Mouse (Mus musculus): ENCODE measurements at regions not wholly inside any gene's neighbourhood (a gene's known extent, or its start where the extent isn't known, plus 50 kb on each side); places are given as distances from the start of the nearest gene placed in this dataset.
A peak's percentile ranks its signal among the peaks of the same experiment; 100 is the strongest.

DNA sequence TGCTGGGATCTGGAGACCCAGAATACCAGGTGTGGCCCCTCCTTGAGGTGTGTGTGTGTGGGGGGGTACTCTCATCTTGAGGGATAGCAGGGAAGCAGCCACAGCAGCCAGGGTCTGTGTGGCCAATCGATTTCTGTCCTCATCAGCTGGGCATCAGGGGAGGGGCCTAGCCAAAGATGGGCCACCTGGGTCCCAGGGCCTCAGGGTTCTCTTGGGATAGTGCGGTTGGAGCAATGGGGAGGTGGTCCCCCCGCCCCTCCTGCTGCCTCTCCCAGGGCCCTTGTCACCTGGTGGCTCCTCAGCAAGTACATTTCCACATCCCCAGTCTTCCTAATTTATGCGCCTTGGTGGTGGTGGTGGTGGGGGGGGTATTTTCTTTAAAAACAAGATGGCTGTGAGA is 55.4 kb downstream of the Uncx start:
- no peak for DNase-seq (ENCODE audit: low read depth, low spot score)

DNA sequence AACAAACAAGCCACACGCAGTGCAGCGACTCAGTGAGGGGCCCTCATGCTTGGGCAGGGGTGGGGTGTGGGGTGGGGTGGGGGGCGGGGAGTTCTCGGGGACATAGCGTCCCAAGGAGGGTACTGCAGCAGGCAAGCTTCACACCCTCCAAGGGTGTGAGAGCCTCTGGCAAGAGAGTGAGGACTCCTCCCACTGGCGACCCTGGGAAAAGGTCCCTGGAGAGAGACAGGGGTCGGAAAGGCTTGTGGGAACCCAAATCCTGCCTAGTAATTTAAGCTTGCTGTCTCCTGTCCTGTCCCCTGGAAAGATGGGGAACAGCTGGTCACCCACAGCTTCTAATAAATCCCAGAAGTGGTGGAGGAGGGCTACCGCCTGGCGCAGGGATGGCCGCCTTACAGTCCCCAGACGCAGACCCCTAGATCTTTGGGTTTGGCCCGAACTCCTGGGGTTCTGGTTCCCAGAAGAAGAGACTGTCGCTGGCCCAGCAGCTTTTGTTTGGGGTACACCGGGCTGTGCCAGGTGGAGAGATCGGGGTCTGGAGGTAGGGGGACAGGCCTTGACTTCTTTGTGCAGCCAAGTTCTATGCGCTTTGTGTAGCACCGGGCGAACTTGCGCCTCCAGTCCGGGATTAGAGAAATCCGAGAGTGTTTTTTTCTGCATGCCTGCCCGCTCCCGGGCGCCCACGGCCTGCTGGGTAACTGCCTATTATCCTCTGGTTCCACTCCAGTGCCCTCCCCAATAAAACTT is 56.1 kb downstream of the Uncx start:
- no peak for DNase-seq (ENCODE audit: low read depth, low spot score)

DNA sequence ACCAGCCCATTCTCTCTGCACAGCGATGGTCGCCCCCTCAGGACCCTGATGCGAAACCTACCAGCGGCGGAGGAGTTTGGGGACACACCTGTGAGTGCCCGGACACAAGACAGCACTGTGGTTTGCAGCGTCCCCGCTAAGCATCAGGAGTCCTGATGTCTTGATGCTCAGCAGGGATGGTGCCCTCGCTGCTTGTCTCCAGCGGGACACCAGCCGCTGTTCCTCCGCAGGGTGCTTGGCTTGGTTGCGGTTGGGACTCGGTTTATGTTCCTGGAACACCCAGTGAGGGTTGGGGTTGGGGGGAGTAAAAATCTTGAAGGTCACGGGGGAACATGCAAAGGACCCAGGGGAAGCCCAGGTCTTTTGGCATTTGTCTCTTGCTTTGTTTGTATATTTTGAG is 56.9 kb downstream of the Uncx start:
- DNase-seq (ENCODE audit: low read depth, low spot score), result no peak

DNA sequence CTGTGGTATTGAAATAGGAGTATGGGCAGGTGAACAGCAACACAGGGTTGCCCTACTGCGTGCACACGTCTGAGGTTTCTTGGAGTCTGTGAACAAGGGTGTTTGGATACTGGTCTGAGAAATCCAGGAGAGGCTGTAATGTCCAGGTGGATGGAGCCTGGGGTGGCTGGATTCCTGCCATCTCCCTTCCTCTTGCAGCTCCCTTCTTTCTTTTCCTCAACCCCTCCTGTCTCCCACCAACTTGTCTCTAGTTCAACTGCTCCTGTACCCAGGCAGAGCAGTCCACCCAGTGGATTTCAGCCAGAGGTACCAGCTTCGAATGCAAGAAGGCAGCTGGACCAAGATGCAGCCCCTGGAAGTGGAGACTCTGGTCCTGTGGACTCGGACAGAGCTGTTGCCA is 59.6 kb downstream of the Uncx start:
- peak; percentile 18 for DNase-seq (ENCODE audit: low read depth, low spot score)

DNA sequence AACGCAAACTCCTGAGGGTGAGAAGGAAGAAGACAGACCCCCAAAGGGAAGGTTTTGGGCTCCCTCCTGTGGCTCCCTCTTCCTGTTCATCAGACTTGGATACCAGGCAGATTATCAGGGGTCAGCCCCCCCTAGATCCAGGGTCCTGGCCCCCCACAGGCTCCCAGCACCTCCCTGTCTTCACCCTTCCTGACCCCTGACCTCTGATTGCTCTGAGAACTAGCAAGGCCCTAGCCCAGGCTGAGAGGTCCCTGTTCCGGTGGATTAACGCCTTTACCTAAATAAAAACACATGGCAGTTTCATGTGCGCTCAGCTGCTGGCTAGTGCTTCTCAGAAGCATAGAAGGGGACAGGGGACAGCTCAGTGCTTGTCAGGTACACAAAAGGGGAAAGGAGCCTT is 60.2 kb downstream of the Uncx start:
- DNase-seq (ENCODE audit: low read depth, low spot score), result no peak

DNA sequence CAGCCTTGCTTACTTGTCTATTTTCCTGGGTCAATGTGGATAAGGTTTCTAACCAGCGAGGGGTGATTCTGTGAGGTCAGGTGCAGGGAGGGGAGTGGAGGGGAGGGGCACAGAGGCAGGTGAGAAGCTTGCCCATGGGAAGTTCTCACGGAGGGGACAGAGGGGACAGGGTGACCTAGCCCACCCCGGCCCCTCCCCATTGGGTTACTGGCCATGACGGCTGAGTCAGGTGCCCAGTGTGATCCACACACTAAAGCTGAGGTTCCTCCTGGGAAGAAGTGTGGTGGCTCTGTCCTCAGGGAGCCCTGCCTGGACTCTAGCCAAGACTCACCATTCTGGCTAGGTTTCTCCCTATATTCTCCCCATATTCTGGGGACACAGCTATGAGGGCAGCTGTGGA is 61.0 kb downstream of the Uncx start:
- DNase-seq (ENCODE audit: low read depth, low spot score), result no peak

DNA sequence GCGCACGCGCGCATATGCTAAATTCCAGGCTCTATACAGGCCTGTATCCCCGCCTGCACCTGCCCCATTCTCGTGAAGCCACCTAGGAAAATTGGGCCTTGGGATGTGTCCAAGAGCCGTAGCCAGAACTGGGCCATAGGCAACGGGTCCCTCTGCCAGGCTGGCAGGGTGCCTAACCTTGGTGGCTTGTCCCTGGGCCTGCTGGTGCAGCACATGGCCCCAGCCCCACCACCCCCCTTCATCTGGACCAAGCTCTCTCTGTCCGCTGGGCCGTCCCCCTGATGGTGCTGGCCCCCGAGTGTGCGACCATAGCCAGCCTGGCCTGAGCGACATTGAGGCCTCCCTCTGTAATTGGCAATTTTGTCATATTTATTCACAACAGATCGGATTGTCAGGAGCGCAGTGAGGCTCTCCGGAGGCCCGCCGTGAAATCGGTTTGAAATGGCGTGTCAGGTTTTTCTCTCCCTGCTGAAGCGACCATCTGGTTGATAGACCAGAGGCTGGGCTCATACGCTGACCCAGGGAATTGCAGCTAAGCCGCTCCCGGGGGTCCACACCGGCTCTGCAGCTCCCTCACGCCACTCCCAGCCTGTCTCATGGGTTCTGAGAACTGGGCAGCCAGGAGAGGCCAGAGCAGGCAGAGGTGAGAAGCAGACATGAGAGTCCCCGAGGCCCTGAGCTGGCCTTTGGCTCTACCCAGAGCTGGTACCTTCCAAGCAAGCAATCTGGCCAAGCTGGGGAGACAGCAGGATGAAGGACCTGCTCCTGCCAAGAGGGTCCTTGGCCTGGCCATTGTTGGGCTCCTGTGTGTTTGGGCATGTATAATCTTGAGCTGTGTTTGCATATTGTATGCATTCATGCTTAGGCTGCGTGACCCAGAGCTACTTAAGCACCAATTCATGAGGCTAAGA is 67.6 kb downstream of the Uncx start:
- DNase-seq (ENCODE audit: low read depth, low spot score), result peak; percentile 97

DNA sequence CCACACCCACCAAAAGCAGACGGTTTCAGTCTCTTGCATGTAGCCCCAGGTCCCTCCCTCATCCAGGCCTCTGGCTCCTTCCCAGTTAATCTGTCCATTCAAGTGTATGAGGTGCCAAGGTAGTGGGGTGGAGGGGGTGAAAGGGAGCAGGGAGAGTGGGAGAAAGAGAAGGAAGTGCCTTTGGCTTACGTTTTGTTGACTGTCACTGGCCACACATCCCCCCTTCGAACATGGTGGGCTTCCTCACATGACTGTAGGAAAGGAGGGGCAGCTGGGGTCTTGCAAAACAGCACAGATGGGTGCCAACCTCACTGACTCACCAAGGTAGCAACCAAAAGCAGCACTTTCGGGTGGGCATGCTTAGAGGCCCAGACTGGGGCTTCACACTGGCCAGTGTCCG is 68.9 kb downstream of the Uncx start:
- DNase-seq (ENCODE audit: low read depth, low spot score), result peak; percentile 6

DNA sequence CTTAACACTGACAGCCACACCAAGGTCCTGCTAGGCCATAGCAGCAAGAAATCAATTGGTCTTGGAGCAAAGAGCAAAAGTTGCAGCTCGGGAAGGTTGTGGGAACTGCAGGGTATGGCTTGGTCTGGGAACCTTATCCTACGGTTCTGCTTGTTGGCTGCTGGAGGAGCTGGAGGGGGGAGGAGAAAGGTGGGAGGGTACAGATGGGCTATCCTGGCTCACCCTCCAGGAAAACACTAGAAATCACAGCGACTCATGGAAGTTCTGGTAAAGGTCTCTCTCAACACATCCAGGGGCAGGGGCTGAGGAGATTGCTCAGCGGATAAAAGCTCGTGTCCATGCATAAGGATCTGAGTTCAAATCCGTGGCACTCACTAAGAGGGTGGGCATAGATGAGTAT is 69.4 kb downstream of the Uncx start:
- no peak for DNase-seq (ENCODE audit: low read depth, low spot score)

DNA sequence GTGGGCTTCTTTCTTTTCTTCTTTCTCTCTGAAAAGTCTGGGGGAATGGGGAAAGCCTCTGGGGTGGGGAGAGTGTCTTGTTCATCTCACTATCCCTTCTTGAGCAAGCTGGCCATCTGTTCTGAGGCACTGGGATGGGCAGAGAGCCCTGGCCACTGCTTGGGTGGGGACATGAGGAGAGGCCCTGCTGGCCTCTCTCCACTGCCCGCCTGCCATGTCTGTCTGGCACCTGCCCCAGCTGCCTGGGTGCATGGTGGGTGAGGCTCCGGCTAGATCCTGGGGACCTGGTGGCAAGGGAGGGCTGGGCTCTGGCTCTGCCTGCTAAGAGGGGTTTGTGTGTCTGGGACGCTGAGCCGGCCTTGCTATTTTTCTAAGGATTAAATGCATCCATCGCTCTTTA is 70.3 kb downstream of the Uncx start:
- DNase-seq (ENCODE audit: low read depth, low spot score), result peak; percentile 89

DNA sequence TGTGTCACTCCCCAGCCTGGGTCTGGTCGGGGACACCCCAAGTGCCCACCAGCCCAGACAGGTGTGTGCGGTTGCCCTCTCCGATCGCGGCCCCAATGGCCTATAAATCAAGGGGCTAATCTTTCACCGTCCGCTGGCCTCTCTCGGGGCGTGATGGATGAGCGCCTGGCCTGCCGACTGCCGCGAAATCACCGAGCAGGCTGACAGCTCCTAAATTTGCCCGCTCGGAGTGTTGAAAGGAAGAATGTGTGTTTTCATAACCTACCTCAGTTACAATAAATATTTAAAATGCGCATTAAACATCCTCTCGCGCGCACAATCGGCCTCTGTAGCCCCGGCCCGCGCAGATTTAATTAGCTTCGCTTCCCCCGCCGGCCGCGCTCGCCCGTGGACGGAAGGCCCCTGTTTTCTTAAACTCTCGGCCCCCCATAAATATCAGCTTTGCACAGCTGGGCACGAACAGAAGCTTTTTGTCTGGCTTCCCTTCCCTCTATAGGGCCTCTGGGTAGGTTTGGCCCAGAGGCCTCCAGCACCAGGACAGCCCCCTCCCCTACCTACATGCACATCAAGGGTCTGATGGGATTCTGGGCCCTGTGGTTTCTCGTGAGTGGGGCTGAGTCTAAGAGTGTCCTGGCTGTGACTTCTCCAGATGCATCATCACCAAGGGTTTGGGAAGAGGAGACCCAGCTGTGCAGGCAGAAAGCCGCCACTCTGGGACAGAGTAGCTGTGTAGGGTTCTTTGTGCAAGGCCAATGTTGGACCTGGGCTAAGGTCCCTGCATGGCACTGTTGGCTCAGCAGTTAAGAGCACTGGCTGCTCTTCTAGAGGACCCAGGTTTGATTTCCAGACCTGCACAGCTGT is 76.2 kb downstream of the Uncx start:
- no peak for DNase-seq (ENCODE audit: low read depth, low spot score)

DNA sequence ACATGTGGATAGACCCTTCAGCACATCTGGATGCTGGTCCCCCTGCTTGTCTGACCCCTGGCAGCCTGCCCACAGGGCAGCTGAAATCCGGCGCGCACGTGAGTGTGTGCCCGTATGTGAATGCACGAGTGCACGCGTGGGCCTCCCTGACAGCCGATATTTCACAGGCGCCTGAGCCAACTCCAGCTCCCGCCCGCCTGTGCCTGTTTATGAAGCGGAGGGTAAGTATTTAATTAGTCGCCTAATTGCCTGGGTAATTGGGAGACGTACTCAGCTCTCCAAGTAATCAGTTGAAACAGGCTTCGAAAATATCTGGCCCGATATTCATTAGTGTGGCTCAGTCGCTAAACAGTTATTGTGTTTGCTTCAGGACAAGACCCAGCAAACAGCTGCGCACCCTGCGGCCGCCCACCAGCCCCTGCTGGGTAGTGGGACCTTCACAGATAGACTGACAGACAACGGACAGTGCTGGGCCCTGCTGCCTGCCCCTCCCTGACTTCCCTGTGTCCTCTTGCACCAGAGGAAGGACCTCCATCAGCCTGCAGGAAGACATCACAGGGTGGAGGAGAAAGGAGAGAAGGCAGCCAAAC is 82.7 kb downstream of the Uncx start:
- DNase-seq (ENCODE audit: low read depth, low spot score), result peak; percentile 23

DNA sequence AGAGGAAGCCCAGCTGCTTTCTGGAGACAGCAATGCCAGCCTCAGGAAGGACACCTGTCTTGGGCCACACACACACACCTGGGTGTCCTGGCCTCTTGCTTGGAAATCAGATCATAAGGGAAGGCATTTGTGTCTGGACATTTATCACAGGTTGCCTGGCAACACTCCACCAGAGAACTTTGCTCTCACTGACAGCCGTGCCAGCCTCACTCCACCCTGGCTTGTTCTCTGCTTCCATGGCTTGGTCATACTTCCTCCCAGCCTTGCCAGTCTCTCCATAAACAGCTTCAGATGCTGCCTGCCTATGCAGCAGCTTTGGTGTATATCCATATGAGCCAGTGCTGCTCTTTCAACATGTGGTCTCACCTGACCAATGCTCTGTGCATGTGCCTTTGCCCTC is 84.3 kb downstream of the Uncx start:
- no peak for DNase-seq (ENCODE audit: low read depth, low spot score)

DNA sequence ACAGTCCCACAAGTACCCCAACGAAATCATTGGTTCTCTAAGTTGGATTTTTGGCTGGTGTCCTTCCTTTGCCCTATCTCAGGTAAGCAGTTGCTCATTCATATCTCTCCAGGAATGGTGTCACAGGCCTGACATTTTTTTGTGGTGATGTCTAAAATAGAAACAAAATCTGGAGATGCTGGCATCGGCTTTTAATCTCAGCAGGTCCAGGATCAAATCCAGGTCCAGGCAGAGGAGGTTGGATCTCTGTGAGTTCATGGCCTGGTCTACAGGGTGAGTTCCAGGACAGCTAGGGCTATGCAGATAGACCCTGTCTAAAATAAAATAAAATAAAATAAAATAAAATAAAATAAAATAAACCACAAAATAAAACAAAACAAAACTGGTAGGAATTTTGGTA is 93.7 kb downstream of the Uncx start:
- DNase-seq (ENCODE audit: low read depth, low spot score), result peak; percentile 94

DNA sequence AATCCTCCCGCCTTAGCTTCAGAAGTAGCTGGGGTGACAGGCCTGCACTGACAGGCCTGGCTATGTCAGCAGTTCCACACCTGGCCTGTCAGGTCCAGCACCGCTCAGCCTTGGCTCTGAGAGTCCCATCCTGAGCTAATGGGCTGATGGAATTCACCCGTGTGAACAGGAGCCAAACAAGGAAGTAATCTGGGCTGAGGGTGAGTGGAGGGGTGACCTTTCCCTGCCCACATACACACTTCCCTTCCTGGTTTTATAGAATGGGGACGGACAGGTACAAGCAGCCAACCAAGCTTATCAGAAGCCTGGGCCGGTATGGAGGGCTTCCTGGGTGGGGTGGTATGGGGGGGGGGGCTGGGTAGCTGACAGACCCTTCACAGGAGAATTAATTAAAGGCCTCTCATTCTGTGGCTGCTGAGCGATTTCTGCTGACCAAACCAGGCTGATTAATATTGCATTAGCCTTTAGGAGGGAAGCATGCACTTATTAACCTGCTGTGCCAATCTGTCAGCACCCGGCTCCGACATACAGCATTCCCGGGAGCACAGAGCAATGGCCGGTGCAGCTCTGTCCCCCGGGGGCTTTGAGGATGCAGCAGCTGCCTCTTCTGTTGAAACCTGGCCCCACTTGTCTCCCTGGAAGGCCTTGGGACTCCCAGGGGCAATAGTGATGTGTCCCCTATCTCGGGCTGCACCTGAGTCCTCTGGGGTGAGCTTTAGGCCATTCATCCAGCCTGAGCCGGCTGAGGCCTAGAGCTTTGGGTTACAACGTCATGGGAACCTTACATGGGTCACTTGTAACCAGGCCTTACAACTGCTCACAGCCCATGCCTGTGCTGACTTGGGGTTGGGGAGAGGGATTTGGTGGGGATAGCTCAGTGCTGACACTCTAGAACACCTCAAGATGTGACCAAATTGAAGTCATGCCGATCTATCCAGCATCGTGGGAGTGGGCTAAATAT is 95.2 kb downstream of the Micall2 start:
- DNase-seq (ENCODE audit: low read depth, low spot score), result peak; percentile 15

DNA sequence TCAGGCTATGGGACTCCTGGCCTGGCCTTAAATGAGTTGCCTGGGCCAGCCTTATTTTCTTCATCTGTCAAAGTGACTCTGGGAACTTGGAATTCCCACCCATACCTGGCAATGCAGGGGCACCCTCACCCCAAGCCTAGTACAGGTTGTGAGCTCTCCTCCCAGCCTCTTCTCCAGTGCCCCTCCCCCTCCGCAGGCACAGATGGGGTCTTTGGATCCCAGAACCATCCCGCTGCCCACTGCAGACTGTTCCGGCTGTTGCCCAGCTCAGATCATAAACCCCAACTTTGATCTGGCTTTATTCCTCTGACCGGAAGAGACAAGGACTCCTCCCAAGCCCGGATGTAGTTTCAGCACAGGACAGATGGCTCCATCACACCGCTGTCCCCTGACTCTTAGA is 91.3 kb downstream of the Micall2 start:
- DNase-seq (ENCODE audit: low read depth, low spot score), result no peak

DNA sequence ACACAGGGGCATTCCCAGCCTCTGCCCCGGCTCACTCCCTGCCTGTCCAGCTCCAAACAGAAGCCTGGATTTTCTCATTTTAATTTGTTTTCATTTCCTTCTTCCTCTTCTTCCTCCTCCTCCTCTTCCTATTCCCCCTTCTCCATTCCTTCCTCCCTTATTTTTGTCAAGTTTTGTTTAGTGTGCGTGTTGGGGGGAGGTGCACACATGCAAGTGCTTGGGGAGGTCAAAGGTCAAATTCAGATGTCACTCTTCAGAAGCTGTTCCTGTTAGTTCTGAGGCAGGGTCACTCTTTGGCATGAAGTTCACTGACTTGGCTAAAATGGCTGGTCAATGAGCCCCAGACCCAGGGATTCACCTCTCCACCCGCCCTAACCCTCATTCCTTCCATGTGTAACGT is 85.1 kb downstream of the Micall2 start:
- DNase-seq (ENCODE audit: low read depth, low spot score), result no peak

All from brain, adult 2 months (tissue).